Mouse (Mus musculus): Measurements from ENCODE around the gene Ppp1r14c.
"Not testable (repeated sequence)": the region's sequence is repeated elsewhere in the genome, so short reads cannot be mapped to it uniquely, and the experiment has no call there.

The Ppp1r14c gene

GRCm38 (mm10) chr10:3402284-3402683 is 36.4 kb downstream of the Ppp1r14c start:
- no peak for DNase-seq (ENCODE audit: low spot score in 2 of 2)

GRCm38 (mm10) chr10:3403416-3404137 is 37.7 kb downstream of the Ppp1r14c start:
- no peak for DNase-seq (ENCODE audit: low spot score in 2 of 2)

- DNase-seq (ENCODE audit: low spot score in 2 of 2) = no peak
Observed at GRCm38 (mm10) chr10:3404362-3404761, 38.5 kb downstream of the Ppp1r14c start.

GRCm38 (mm10) chr10:3406280-3406679 is 40.4 kb downstream of the Ppp1r14c start:
- no peak for DNase-seq (ENCODE audit: low spot score in 2 of 2)

GRCm38 (mm10) chr10:3408036-3408661 is 42.3 kb downstream of the Ppp1r14c start:
- DNase-seq (ENCODE audit: low spot score in 2 of 2) = no peak

GRCm38 (mm10) chr10:3408699-3409098 is 42.8 kb downstream of the Ppp1r14c start:
- no peak for DNase-seq (ENCODE audit: low spot score in 2 of 2)

- no peak for DNase-seq (ENCODE audit: low spot score in 2 of 2)
Observed at GRCm38 (mm10) chr10:3411222-3411621, 45.4 kb downstream of the Ppp1r14c start.

- DNase-seq (ENCODE audit: low spot score in 2 of 2) = no peak
Observed at GRCm38 (mm10) chr10:3411639-3412038, 45.8 kb downstream of the Ppp1r14c start.

- no peak for DNase-seq (ENCODE audit: low spot score in 2 of 2)
Observed at GRCm38 (mm10) chr10:3414813-3415212, 49.0 kb downstream of the Ppp1r14c start.

GRCm38 (mm10) chr10:3416565-3416964 is 50.7 kb downstream of the Ppp1r14c start:
- no peak for DNase-seq (ENCODE audit: low spot score in 2 of 2)

- no peak for DNase-seq (ENCODE audit: low spot score in 2 of 2)
Observed at GRCm38 (mm10) chr10:3417408-3417807, 51.6 kb downstream of the Ppp1r14c start.

GRCm38 (mm10) chr10:3424016-3424415 is 58.2 kb downstream of the Ppp1r14c start:
- DNase-seq (ENCODE audit: low spot score in 2 of 2) = no peak

GRCm38 (mm10) chr10:3427689-3428399 is 62.0 kb downstream of the Ppp1r14c start:
- no peak for DNase-seq (ENCODE audit: low spot score in 2 of 2)

- no peak for DNase-seq (ENCODE audit: low spot score in 2 of 2)
Observed at GRCm38 (mm10) chr10:3434848-3435474, 69.1 kb downstream of the Ppp1r14c start.

GRCm38 (mm10) chr10:3440722-3441471 is 75.0 kb downstream of the Ppp1r14c start:
- DNase-seq (ENCODE audit: low spot score in 2 of 2) = no peak

- not testable (repeated sequence) for DNase-seq (ENCODE audit: low spot score in 2 of 2)
Observed at GRCm38 (mm10) chr10:3446748-3447147, 80.9 kb downstream of the Ppp1r14c start.

GRCm38 (mm10) chr10:3448699-3449098 is 82.8 kb downstream of the Ppp1r14c start:
- DNase-seq (ENCODE audit: low spot score in 2 of 2) = no peak

GRCm38 (mm10) chr10:3451930-3452329 is 86.1 kb downstream of the Ppp1r14c start:
- no peak for DNase-seq (ENCODE audit: low spot score in 2 of 2)

- DNase-seq (ENCODE audit: low spot score in 2 of 2) = no peak
Observed at GRCm38 (mm10) chr10:3452822-3453475, 87.1 kb downstream of the Ppp1r14c start.

GRCm38 (mm10) chr10:3458686-3459085 is 92.8 kb downstream of the Ppp1r14c start:
- DNase-seq (ENCODE audit: low spot score in 2 of 2) = no peak

- DNase-seq (ENCODE audit: low spot score in 2 of 2) = no peak
Observed at GRCm38 (mm10) chr10:3460841-3461240, 95.0 kb downstream of the Ppp1r14c start.
